Mouse (Mus musculus): Measurements from ENCODE around the gene Ctsa. TPM values are rescaled to one million over a fixed set of nuclear protein-coding genes. Genes with fewer than 3 reads are reported as not detected.

Ctsa gene
- 197 and 285 TPM in 2 replicates for polyA plus RNA-seq (2012; rRNA removed)
- polyA plus RNA-seq (2014; fragmentation: Nextera tagmentation; extraction: Ambion mirVana) = 147 and 163 TPM in 2 replicates

DNA sequence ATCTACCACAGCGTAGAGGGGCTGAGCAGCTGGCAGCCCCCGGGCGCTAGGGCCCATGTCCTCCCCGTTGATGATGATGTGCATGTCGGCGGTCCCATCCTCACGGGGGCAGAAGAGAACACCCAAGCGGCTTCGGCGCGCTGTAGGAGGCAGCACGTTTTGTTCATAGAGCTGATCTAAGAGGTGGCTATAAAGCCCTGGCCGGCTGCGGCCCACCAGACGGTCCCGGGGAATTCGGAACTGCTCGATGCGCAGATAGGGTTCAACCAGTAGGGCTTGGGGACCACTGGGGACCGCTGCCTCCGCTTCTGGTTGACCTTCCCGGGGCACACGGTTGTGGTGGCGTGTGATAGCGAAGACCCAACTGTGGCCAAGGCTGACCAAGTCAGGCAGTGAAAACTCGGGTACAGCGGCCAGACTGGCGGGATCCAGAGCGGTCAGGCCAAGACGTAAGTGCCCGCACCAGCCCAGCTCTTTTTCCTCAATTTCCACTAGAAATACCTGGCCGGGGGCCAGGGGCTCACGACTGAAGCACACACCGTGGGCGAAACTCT, at the start of gene Ctsa:
Ctsa (plus strand) TSS at position 126 of the 554 bp plus-strand sequence.
- H3K4me3 ChIP-seq (replicated peaks; ENCODE audit: low read length) = peak within 1 kb of the TSS; percentile 74
- H3K4me2 ChIP-seq (replicated peaks; ENCODE audit: low read depth, low read length, severe bottlenecking) = peak within 1 kb of the TSS; percentile 97
- peak within 1 kb of the TSS; percentile 58 for H3K27ac ChIP-seq (replicated peaks; ENCODE audit: low read depth, low read length)
- H3K27me3 ChIP-seq (ENCODE audit: control insufficient read depth, insufficient read depth, low read length) = no peaks in the 10 kb centered on the region
- peak within 1 kb of the TSS; percentile 74 for H3K9ac ChIP-seq (ENCODE audit: low read depth, low read length, severe bottlenecking)
- DNase-seq (ENCODE audit: low spot score) (peak; percentile 65), ATAC-seq (ENCODE audit: low FRiP score, low read depth) (peak; percentile 39)
- peaks cover 12% of the 10 kb centered on the region for H3K4me1 ChIP-seq (ENCODE audit: control insufficient read depth, insufficient read depth, low read length)
- peaks cover 25% of the 10 kb centered on the region for H3K36me3 ChIP-seq (ENCODE audit: control insufficient read depth, insufficient read depth, low read length)
- 2% methylated on average over 35 of the region's 35 CpGs for WGBS
- no peaks in the 10 kb centered on the region for H3K9me3 ChIP-seq (ENCODE audit: control insufficient read depth, low read length)
- TF ChIP-seq POLR2A (IDR thresholded peaks at IDR 0.05; ENCODE audit: borderline replicate concordance, extremely low read depth, insufficient read depth, insufficient read length) = no peak

DNA sequence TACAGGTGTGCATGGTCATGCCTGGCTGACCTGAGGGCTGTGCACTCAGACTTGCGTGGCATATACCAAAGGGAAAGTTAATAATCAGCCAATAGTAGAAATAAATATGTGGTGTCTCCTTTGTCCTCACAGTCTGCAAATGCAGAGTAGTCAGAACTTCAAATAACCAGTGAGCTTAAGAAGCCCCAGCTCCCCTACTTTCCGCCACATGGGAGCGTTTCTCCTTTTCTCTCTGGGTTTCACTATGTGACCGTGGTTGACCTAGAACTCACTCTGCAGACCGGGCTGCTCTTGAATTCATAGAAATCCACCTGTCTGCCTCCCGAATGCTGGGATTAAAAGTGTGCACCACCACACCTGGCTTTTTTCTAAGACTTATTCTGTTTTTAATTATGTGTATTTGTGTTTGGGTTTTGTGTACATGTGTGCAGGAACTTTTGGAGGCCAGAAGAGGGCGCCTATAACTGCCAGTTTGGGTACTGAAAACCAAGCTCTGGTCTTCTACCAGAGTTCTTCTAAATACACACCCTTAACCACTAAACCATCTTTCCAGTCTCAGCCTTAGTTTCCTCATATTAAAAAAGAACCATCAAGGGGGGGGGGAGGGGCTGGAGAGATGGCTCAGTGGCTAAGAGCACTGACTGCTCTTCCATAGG, 48.6 kb upstream of the Ctsa start:
- 72% methylated on average over 7 of the region's 7 CpGs for WGBS
- Histone ChIP-seq H3K4me3 (replicated peaks; ENCODE audit: low read length) (no peak overlapping the region), H3K36me3 (ENCODE audit: control insufficient read depth, insufficient read depth, low read length) (peaks cover 9% of the 10 kb centered on the region), H3K27ac (replicated peaks; ENCODE audit: low read depth, low read length) (no peak overlapping the region), H3K4me1 (ENCODE audit: control insufficient read depth, insufficient read depth, low read length) (peaks cover 14% of the 10 kb centered on the region; the same call in 1 of the 2 replicates), H3K9me3 (ENCODE audit: control insufficient read depth, low read length) (no peaks in the 10 kb centered on the region), H3K27me3 (ENCODE audit: control insufficient read depth, insufficient read depth, low read length) (no peaks in the 10 kb centered on the region), H3K9ac (ENCODE audit: low read depth, low read length, severe bottlenecking) (no peak overlapping the region), H3K4me2 (replicated peaks; ENCODE audit: low read depth, low read length, severe bottlenecking) (no peak overlapping the region)
- no peak for DNase-seq (ENCODE audit: low spot score)
- TF ChIP-seq POLR2A (IDR thresholded peaks at IDR 0.05; ENCODE audit: borderline replicate concordance, extremely low read depth, insufficient read depth, insufficient read length) = no peak
- no peak for ATAC-seq (ENCODE audit: low FRiP score, low read depth)

- WGBS = 6% methylated on average over 7 of the region's 7 CpGs
- peak overlapping the region; percentile 91 for H3K4me2 ChIP-seq (replicated peaks; ENCODE audit: low read depth, low read length, severe bottlenecking)
- H3K4me1 ChIP-seq (ENCODE audit: control insufficient read depth, insufficient read depth, low read length) = peaks cover 14% of the 10 kb centered on the region; the same call in 1 of the 2 replicates
- no peak for ATAC-seq (ENCODE audit: low FRiP score, low read depth)
- TF ChIP-seq POLR2A (IDR thresholded peaks at IDR 0.05; ENCODE audit: borderline replicate concordance, extremely low read depth, insufficient read depth, insufficient read length) = no peak
- H3K9me3 ChIP-seq (ENCODE audit: control insufficient read depth, low read length) = no peaks in the 10 kb centered on the region
- H3K27ac ChIP-seq (replicated peaks; ENCODE audit: low read depth, low read length) = peak overlapping the region; percentile 84; the same call in 1 of the 2 replicates
- peak overlapping the region; percentile 78 for H3K4me3 ChIP-seq (replicated peaks; ENCODE audit: low read length)
- peak overlapping the region; percentile 77 for H3K9ac ChIP-seq (ENCODE audit: low read depth, low read length, severe bottlenecking)
- H3K36me3 ChIP-seq (ENCODE audit: control insufficient read depth, insufficient read depth, low read length) = peaks cover 11% of the 10 kb centered on the region
- H3K27me3 ChIP-seq (ENCODE audit: control insufficient read depth, insufficient read depth, low read length) = no peaks in the 10 kb centered on the region
- no peak for DNase-seq (ENCODE audit: low spot score)
Observed at GRCm38 (mm10) chr2:164784869-164785420, 47.7 kb upstream of the Ctsa start.

DNA sequence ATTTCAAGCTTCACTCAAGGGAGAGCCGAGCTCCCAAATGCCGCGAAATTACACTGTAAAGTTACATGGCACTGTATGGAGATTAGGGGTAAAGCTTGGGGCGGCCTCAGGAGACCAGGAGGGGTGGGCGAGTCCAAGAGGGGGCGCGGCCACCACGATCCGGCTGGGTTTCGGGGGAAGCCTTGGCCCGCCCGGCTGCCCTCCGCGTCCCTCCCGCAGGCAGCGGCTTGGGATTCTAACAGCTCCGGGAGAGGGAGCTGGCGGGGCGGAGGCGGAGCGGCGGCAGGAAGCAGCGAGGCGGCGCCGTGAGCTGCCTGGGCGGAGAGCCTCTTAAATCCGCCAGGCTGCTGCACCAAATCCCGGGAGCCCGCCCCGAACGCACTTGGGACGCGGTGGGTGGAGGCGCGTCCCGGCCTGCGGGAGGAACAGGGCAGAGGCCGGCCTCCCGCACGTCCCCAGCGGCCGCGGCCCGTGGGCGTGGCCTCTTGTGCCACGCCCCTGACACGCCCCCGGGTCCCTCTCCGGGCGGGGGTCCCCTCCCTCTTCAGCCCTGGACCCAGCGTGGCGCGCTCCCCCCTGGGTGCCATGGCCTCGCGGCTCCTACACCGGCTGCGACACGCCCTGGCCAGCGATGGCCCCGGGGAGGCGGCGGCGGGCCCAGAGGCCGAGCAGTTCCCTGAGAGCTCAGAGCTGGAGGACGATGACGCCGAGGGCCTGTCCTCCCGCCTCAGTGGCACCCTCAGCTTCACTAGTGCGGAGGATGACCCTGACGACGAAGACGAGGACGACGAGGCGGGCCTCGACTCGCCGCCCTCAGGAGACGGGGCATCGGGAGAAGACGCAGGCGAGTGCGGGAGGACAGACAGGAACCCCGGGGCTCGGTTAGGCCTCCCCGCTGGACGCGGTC, 46.9 kb upstream of the Ctsa start, which contains the start of gene Snx21:
Snx21 (plus strand) TSS at position 343 of the 907 bp plus-strand sequence.
- TF ChIP-seq POLR2A (IDR thresholded peaks at IDR 0.05; ENCODE audit: borderline replicate concordance, extremely low read depth, insufficient read depth, insufficient read length) = no peak; the same call in 1 of the 2 replicates
- H3K9ac ChIP-seq (ENCODE audit: low read depth, low read length, severe bottlenecking) = peak within 1 kb of the TSS; percentile 77
- H3K4me2 ChIP-seq (replicated peaks; ENCODE audit: low read depth, low read length, severe bottlenecking) = peak within 1 kb of the TSS; percentile 91
- H3K27ac ChIP-seq (replicated peaks; ENCODE audit: low read depth, low read length) = peak within 1 kb of the TSS; percentile 84
- DNase-seq (ENCODE audit: low spot score) = peak; percentile 83
- H3K36me3 ChIP-seq (ENCODE audit: control insufficient read depth, insufficient read depth, low read length) = peaks cover 16% of the 10 kb centered on the region
- peaks cover 14% of the 10 kb centered on the region; the same call in 1 of the 2 replicates for H3K4me1 ChIP-seq (ENCODE audit: control insufficient read depth, insufficient read depth, low read length)
- WGBS = under 1% methylated on average over 69 of the region's 89 CpGs
- peak within 1 kb of the TSS; percentile 78 for H3K4me3 ChIP-seq (replicated peaks; ENCODE audit: low read length)
- no peaks in the 10 kb centered on the region for H3K9me3 ChIP-seq (ENCODE audit: control insufficient read depth, low read length)
- peak; percentile 91 for ATAC-seq (ENCODE audit: low FRiP score, low read depth)
- no peaks in the 10 kb centered on the region for H3K27me3 ChIP-seq (ENCODE audit: control insufficient read depth, insufficient read depth, low read length)
